Mouse (Mus musculus) T-helper 17 cell (primary cell): ENCODE measurements around the gene Prr29.
"Not testable (repeated sequence)": the region's sequence is repeated elsewhere in the genome, so short reads cannot be mapped to it uniquely, and the experiment has no call there.

Experiments used
- in situ Hi-C, 2 experiments: fragments of 300-600 bp; cut with MboI, MseI; formaldehyde crosslinking; loops; 1 replicate in 1 of 2; 2 replicates in 1 of 2; pipeline ENCODE4 v1.15.1; 2025; ENCODE audit warnings: high pct_unique_total_duplicates in 2 of 2

Gene Prr29

GRCm38 (mm10) chr11:106394055-106394454, 28.8 kb downstream of the Prr29 start:
- in situ Hi-C loops = not testable (repeated sequence)

DNA sequence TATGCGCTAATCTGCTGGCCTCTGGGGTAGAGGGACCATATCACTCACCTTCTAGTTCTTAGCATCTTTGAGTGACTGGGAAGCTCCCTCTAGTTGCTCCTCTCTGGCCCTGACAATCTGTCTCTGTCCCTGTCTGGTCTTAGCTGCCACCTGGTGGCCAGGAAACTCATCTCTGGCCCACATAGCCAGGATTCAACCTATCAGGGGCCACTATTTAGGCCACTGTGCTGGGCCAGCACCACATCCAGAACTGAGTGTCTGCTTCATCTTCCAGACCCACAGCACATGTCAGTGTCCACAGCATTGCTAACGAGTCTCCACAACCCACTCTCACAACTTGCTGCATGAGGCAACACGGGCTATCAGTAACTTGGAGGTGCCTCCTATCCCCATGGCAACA, 32.4 kb downstream of the Prr29 start:
- in situ Hi-C loops = no loop called here

GRCm38 (mm10) chr11:106398481-106398880, 33.2 kb downstream of the Prr29 start:
- in situ Hi-C loops = no loop called here

- in situ Hi-C loops = loop anchor here in 1 of 2 experiments (10.0 kb wide), 1 partner anchor 355 kb away; no protein-coding TSS in a partner anchor
Measured at GRCm38 (mm10) chr11:106410011-106410410, 44.7 kb downstream of the Prr29 start.

GRCm38 (mm10) chr11:106410507-106410906, 45.2 kb downstream of the Prr29 start:
- in situ Hi-C loops = loop anchor here in 1 of 2 experiments (10.0 kb wide), 1 partner anchor 354 kb away; no protein-coding TSS in a partner anchor

GRCm38 (mm10) chr11:106411157-106411556, 45.9 kb downstream of the Prr29 start:
- in situ Hi-C loops = loop anchor here in 1 of 2 experiments (10.0 kb wide), 1 partner anchor 354 kb away; no protein-coding TSS in a partner anchor

DNA sequence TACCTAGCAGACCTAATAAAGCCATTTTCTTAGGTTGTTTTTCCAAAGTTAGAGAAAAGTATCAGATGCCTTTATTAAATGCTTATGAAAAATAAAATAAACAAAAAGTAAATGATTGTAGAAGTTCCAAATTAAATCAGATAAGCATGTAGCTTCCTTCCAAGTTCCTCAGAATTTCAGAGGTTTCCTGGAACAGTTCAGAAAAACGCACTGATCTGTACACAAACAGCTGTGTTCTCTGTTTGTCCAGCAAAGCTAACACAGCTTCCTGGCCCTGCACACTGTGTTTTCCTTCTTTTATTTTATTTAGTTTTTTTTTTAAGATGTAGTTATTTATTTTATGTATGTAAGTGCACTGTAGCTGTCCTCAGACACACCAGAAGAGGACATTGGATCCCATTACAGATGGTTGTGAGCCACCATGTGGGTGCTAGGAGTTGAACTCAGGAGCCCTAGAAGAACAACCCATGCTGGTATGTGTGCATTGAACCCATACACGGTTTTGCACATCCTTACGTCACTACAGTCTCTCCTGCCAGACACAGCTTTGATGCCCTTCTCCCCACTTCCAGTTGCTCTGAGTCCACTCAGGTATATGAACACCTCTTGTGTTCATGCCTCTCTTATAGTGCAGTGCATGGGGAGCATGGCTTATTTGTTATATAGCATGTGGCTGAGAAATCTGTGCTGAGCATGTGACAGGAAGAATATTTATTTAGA, 47.5 kb downstream of the Prr29 start:
- in situ Hi-C loops = loop anchor here in 1 of 2 experiments (10.0 kb wide), 1 partner anchor 352 kb away; no protein-coding TSS in a partner anchor

- in situ Hi-C loops = loop anchor here (5.0 to 10.0 kb wide), 3 partner anchors 76 to 348 kb away; no protein-coding TSS in a partner anchor
Measured at GRCm38 (mm10) chr11:106416331-106416730, 51.1 kb downstream of the Prr29 start.

- in situ Hi-C loops = loop anchor here (5.0 to 10.0 kb wide), 3 partner anchors 74 to 347 kb away; no protein-coding TSS in a partner anchor
Measured at GRCm38 (mm10) chr11:106417860-106418259, 52.6 kb downstream of the Prr29 start.

- in situ Hi-C loops = loop anchor here (5.0 to 10.0 kb wide), 3 partner anchors 74 to 346 kb away; no protein-coding TSS in a partner anchor
Measured at GRCm38 (mm10) chr11:106418622-106419196, 53.4 kb downstream of the Prr29 start.

DNA sequence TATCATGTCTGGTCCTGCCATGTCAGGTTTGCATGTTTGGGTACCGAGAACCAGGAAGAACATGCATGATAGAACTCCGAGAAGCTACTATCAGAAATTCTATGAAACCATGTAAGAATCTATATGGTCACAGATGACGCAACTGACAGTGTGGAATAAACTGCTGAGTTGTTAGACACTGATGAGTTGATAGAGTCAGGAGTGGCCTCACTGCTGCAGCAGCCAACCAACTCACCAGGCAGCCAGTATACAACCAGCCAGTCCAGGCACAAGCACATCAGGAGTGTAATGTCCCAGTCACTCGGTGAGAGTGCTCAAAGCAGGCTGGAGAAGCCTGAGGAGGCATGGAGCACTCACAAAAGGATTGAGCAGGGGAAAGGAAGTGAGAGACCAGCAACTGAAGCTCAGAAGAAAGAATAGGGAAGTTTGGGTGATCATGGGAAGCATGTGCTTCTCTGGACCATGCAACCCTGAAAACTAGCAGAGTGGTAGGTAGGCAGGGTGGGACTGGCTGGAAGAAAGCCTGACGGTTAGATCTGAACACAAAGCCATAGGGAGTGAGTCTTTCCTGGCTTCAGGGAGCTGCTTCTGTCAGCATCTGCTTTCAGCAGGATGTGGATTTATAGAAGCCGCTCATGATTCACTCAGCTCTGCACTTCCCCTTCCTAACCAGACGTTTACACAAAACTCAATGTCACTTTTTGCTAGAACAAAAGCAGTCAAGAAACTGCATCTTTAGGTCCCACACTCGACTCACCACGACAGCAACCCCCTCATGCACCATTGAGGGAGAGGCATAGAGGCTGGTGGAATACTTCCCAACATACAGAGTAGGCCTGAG, 54.2 kb downstream of the Prr29 start:
- in situ Hi-C loops = loop anchor here (5.0 to 10.0 kb wide), 3 partner anchors 73 to 345 kb away; no protein-coding TSS in a partner anchor

GRCm38 (mm10) chr11:106425201-106425600, 59.9 kb downstream of the Prr29 start:
- in situ Hi-C loops = no loop called here

DNA sequence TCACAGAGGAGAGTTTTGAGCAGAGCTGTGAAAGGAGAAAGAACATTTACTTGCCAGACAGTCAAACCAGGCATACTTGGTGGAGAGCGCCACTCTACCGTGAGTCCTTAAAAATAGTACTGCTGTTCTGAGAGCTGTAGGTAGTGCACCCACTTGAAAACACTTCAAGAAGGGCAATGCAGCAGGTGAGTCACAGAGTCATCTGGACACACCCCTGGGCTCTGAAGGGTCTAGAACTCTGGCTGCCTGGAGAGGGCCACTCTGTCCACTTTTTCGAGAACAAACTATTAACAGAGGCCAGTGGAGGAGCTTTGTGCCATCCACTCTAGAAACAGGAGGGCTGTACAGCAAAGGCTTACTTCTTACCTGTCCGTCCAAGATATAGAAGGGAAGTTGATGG, 61.2 kb downstream of the Prr29 start:
- in situ Hi-C loops = no loop called here
